Mouse (Mus musculus) gastrocnemius, postnatal 4 days (tissue): Measurements from ENCODE around the gene Tmem59. TPM values are rescaled to one million over a fixed set of nuclear protein-coding genes. Genes with fewer than 3 reads are reported as not detected.

Source experiments
- DNase-seq, 2 experiments: peaks; one replicate each; pipeline ENCODE4 v3.0.0; 2021 to 2022; ENCODE audit warnings: low spot score in 2 of 2, mixed read lengths in 2 of 2
- long read RNA-seq, 2 experiments: library from polyadenylated mRNA; stranded (forward); transcript quantifications; one replicate each; pipeline ENCODE4 v2.0.0; 2021
- total RNA-seq, 2 experiments: library from RNA; stranded (reverse); gene quantifications; 2 replicates each; pipeline ENCODE4 v1.2.3; 2021

Gene Tmem59
- 100 to 1,000 TPM; 142 to 149 TPM for total RNA-seq
- long read RNA-seq, experiment 1, transcript Tmem59-201 (8 exons, 1,775 nt) = major isoform, 268 of 279 reads
- long read RNA-seq, experiment 1, partial matches to known transcripts = 4 of 279 reads
- long read RNA-seq, experiment 1, other reads (novel, unspliced or antisense) = 7 of 279 reads
- long read RNA-seq, experiment 2, transcript Tmem59-201 (8 exons, 1,775 nt) = major isoform, 246 of 251 reads
- long read RNA-seq, experiment 2, partial matches to known transcripts = 1 of 251 reads
- long read RNA-seq, experiment 2, other reads (novel, unspliced or antisense) = 4 of 251 reads

GRCm38 (mm10) chr4:107178182-107178829, at the start of gene Tmem59:
Gene Tmem59, plus strand, starts transcription at chr4:107178399.
- DNase-seq = peak; percentile 97 to 99

DNA sequence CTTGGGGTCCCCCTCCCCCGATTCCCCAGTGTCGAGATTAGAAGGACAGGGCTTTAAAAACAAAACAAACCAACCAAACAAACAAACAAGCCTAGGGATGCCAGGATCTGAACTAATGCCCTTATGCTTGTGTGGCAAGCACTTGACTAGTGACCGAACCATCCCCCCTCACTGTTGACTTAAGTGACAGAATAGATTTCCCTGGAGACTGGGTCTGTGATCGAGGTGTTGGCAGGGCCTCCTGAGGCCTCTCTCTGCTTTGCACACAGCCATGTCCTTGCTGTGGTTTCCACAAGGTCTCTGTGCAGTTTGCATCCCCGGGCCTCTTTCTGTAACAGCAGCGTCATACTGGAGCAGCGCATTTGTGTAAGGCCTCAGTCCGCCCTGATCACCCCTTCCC, 48.8 kb upstream of the Tmem59 start:
- DNase-seq = no peak

DNA sequence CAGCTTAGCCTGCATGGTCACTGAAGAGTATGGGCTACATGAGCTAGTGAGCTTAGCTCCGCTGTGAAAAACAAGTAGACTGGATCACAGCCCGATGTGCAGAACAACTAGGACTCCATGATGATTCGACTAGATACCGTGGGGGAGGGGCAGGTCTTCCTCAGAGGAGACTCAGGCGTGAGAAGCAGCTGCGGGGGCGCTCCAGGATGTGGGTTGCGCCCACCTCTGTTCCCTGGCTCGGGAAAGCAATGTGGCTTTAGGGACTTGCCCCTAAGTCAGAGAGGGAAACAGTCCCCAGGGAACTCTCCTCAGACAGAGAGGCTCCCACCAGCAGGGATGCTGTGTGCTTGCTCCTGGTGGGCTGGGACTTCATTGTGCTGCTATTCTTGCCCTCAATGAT, 47.7 kb upstream of the Tmem59 start:
- no peak for DNase-seq

DNA sequence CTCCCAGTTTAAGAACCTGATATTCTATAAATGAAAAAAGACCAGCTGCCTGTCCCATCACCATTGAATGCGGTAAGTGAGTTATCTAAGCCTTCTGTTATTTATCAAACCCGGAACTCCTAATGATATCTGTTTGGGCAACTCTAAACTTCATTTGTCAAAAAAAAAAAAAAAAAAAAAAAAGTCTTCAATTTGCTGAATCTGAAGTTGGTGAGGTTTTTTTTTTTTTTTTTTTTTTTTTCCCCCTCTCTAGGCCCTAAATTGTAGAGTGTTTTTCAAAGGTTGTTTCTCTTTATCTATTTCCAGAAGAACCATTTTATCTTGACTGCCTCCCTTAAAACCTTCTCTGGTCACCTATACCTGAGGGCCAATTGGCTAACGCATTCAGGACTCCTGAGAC, 43.3 kb upstream of the Tmem59 start:
- no peak for DNase-seq

DNA sequence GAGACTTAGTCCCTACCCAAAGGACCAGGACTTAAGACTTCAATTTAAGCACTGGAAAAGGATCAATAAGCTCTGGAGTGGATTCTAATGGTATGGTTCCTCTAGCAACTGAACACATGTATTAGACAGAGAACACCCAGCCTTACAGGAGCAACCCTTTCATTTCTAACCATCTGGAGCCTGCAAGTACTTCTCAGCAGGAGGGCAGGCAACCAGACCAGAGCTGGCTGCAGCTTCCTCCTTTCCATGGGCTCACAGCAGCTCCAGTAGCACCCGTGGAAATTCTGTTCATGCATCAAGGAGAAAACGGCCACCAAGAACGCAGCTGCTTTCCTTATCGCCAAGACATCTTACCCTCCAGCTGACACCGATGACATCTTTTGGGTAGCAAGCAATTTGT, 42.5 kb upstream of the Tmem59 start:
- DNase-seq = no peak

- no peak for DNase-seq
Measured at GRCm38 (mm10) chr4:107136531-107136930, 41.7 kb upstream of the Tmem59 start.

GRCm38 (mm10) chr4:107138948-107139835, 39.0 kb upstream of the Tmem59 start:
- no peak for DNase-seq

DNA sequence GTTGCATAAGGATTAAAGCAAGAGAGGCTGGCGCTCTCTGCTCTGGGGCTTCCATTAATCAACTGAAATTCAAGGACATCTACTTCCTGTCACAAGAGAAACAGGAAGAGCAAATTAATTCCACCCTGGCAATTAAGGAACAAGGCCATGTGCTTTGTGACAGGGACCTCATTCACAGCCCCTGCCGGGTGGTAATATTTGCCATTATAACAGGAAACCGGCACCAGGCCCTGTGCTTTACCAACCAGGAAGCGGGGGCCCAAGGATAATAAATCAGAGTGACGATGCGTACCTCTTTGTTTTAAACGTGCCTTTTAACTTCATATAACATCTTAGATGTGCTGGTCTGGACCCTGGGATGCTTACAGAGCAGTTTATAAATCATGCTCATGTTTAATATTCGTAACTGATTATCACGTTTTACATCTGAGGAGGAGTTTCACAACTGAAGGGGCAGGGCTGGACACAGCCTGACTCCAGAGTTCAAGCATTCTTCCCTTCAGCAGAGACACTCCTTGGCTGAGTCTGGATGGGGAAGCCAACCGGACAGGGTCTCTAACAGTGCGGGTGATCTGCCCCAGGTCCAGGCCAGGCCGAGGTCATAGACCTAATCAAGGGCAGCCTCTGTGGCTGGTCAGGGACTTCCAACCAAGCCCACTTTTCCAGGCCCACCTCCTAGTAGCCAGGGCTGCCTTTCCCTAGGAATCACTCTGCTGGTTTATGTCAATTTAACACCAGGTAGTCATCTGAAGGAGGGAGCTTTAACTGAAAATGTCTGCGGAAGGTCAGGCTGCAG, 38.2 kb upstream of the Tmem59 start:
- no peak for DNase-seq

GRCm38 (mm10) chr4:107143511-107143910, 34.7 kb upstream of the Tmem59 start:
- no peak for DNase-seq

GRCm38 (mm10) chr4:107150991-107151390, 27.2 kb upstream of the Tmem59 start:
- DNase-seq = no peak

GRCm38 (mm10) chr4:107152571-107152970, 25.6 kb upstream of the Tmem59 start:
- DNase-seq = no peak

- no peak for DNase-seq
Measured at GRCm38 (mm10) chr4:107156983-107157401, 21.2 kb upstream of the Tmem59 start.

DNA sequence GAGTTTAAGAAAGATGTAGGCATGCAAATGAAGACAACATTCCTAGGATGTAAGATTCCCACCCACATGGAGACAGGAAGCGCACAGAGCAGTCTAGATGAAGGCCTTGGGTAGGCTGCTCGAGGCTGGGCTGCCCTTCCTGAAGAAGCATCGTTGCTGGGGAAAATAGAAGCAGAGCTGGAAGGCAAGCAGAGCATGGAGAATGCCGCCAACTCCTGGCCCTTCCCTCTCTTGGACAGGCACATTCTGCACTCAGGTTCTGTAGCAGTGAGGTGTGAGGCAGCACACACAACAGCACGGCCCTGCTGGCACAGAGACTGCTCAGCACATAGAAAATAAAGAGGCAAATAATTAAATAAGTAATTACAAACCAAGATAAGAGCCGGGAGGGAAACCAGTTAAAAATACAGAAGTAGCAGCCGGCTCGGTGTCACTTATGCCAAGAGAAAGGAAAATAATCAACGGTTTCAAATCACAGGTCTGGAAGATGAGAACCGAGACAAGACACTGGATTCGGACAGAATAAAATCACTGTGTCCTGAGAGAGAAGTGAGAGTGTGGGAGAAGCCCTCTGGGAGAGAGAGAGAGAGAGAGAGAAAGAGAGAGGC, 18.9 kb upstream of the Tmem59 start:
- no peak for DNase-seq

DNA sequence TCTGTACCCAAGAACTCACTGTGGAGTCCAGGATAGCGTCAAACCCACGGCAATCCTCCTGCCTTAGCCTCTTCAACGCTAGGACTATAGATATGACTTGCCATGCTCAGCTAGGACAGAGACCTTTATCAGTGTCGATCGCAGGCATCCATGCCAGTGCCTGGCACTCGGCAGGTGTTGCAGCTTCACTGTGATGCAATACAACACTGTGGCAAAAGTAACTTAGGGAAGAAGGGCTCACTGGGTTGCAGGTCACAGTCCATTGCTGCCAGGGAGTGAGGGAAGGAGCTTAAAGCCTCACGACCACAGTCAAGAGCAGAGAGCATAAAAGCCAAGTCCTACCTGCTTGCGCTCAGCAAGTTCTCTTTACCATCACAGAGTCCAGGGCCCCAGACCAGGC, 18.0 kb upstream of the Tmem59 start:
- no peak for DNase-seq

GRCm38 (mm10) chr4:107163341-107163740, 14.9 kb upstream of the Tmem59 start:
- no peak for DNase-seq

- peak in 1 of 2 experiments; percentile 50 for DNase-seq
Measured at GRCm38 (mm10) chr4:107163756-107164587, 14.2 kb upstream of the Tmem59 start.

DNA sequence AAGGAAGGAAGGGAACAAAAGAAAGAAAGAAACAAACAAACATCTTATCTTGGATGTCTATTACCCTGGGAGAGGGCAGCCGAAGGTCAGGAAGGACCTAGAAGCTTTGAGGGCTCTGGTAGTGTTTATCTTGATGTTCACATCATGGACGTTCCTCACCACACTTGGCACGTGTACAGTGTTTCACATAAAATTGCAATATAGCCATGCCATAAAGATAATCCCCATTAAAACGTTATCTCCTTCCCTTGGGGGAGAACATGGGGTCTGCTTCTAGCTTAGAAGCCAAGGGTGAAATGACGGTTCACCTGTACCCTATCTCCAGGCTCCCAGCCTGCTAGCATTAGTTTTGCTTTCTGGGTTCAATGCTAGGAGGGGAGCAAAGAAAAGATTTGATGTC, 11.5 kb upstream of the Tmem59 start:
- no peak for DNase-seq

DNA sequence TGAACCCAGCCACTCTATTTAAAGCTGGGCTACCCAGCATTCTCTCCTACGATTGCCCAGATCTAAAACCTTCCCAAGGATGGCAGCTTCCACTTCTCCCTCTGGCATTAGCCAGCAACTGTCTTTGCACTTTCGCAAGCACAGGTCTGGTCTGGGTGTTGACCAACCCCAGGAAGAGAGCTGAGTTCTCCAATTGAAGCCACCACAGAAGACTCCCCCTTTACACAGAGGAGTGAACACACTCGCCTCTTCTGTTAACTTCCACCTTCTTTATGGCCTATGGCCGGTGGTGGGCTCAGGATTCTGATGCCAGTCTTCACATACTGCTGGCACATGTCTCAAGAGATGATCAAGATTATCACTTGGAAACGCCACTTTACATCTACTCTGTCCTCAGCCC, 10.4 kb upstream of the Tmem59 start:
- DNase-seq = no peak

DNA sequence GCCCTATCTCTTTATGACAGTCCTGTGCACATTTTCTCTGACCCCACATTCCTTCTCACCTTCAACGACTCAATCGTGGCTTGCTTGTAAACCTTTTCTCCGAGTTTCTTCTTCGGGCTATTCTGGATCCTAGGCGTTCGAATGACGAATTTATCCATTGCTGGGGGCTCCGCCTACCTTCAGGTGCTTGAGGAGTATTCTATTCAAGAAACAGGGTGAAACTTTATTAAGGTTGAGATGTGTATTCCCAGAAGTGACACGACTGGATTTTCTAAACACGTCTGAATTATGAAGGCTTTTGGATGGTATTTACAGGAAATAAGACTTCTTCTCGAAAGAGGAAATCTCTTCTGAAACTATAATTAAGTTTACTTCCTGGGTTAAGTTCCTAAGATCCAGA, 693 bp upstream of the Tmem59 start:
- DNase-seq = no peak
